Mouse (Mus musculus) cerebellum, postnatal 36 days (tissue): ENCODE measurements at regions not wholly inside any gene's neighbourhood (a gene's known extent, or its start where the extent isn't known, plus 50 kb on each side); places are given as distances from the start of the nearest gene placed in this dataset.

Experiments used
- DNase-seq, 2 experiments: peaks; one replicate each; pipeline ENCODE4 v3.0.0; 2021 to 2022; ENCODE audit warnings: mixed read lengths in 2 of 2

- DNase-seq: no peak
Observed at GRCm38 (mm10) chr4:82083519-82083918, 622.0 kb downstream of the Nfib start.

GRCm38 (mm10) chr4:82068050-82068449 lies 625.4 kb upstream of the Mpdz start:
- no peak for DNase-seq

GRCm38 (mm10) chr4:82065641-82066358 lies 623.2 kb upstream of the Mpdz start:
- peak; percentile 58 to 69 for DNase-seq

- no peak for DNase-seq
Observed at GRCm38 (mm10) chr4:82062726-82063125, 620.1 kb upstream of the Mpdz start.

GRCm38 (mm10) chr4:82056671-82057070 lies 614.1 kb upstream of the Mpdz start:
- DNase-seq: no peak

GRCm38 (mm10) chr4:82048171-82048570 lies 605.6 kb upstream of the Mpdz start:
- no peak for DNase-seq

- no peak for DNase-seq
Observed at GRCm38 (mm10) chr4:82037473-82037872, 594.9 kb upstream of the Mpdz start.

GRCm38 (mm10) chr4:82035074-82035703 lies 592.6 kb upstream of the Mpdz start:
- DNase-seq: no peak

GRCm38 (mm10) chr4:82029237-82029636 lies 586.6 kb upstream of the Mpdz start:
- DNase-seq: no peak

- DNase-seq: no peak
Observed at GRCm38 (mm10) chr4:82027447-82027881, 584.8 kb upstream of the Mpdz start.

GRCm38 (mm10) chr4:82001406-82001732 lies 558.8 kb upstream of the Mpdz start:
- no peak for DNase-seq

- no peak for DNase-seq
Observed at GRCm38 (mm10) chr4:82000590-82001405, 558.2 kb upstream of the Mpdz start.

GRCm38 (mm10) chr4:81999654-82000314 lies 557.2 kb upstream of the Mpdz start:
- DNase-seq: no peak

- DNase-seq: no peak
Observed at GRCm38 (mm10) chr4:81999093-81999492, 556.5 kb upstream of the Mpdz start.

GRCm38 (mm10) chr4:81996445-81996844 lies 553.8 kb upstream of the Mpdz start:
- no peak for DNase-seq

- no peak for DNase-seq
Observed at GRCm38 (mm10) chr4:81995243-81995642, 552.6 kb upstream of the Mpdz start.

GRCm38 (mm10) chr4:81988796-81989195 lies 546.2 kb upstream of the Mpdz start:
- no peak for DNase-seq

GRCm38 (mm10) chr4:81986616-81987015 lies 544.0 kb upstream of the Mpdz start:
- DNase-seq: no peak

- no peak for DNase-seq
Observed at GRCm38 (mm10) chr4:81981811-81982210, 539.2 kb upstream of the Mpdz start.

- DNase-seq: no peak
Observed at GRCm38 (mm10) chr4:81970472-81970871, 527.9 kb upstream of the Mpdz start.

GRCm38 (mm10) chr4:81969621-81970115 lies 527.1 kb upstream of the Mpdz start:
- no peak for DNase-seq

- no peak for DNase-seq
Observed at GRCm38 (mm10) chr4:81966054-81966623, 523.5 kb upstream of the Mpdz start.

GRCm38 (mm10) chr4:81963112-81963511 lies 520.5 kb upstream of the Mpdz start:
- DNase-seq: no peak
